Mouse (Mus musculus) heart, postnatal 36 days (tissue): ENCODE measurements around the gene Mark1. TPM values are rescaled to one million over a fixed set of nuclear protein-coding genes. Genes with fewer than 3 reads are reported as not detected.

Experiments used
- DNase-seq, 2 experiments: peaks; one replicate each; pipeline ENCODE4 v3.0.0; 2021 to 2022
- intact Hi-C: fragments of 180-260 bp; cut with DNase I; formaldehyde crosslinking; loops from one replicate; pipeline ENCODE4 v1.15.1; 2025
- total RNA-seq, 2 experiments: library from RNA; stranded (reverse); gene quantifications; 2 replicates each; pipeline ENCODE4 v1.2.3; 2021

Gene Mark1
- total RNA-seq = 1 to 10 TPM; 7.2 to 8.4 TPM

GRCm38 (mm10) chr1:184999071-184999750, at the start of gene Mark1:
Mark1 (minus strand) TSS chr1:184999570.
- intact Hi-C loops = no loop called here
- peak; percentile 9 to 25 for DNase-seq

DNA sequence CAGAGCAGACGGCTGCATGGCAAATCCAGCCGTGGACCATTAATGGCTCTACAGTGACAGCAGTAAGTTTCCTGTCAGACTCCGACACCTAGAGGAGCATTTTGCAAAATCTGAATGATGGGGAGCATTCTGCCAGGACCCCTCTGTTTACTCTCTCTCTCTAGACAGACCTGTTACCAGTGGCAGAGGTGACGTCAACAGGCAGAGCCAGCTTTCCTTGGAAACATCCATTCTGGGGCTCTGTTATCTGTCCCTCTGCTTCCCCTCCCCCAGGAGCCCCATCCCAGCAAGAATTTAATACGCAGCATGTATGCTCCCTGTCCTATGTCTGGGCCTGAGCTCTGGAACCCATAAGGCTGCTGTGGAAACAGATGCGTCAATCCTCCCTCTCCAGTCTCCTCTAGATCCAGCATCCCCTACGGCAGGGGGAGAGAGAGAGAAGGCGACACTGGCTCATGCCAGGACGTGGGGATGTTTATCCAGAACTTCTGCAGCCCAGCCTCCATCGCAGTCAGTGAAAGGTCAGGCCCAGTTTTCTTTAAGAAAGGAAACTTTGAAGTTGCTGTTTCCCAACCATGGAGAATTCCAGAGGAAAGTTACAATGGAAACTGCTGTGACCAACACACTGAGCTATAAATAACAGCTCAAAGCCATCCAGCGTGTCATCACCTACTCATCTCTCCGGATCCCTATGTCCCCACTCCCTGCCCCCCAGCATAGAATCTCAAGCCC, 48.3 kb upstream of the Mark1 start:
- intact Hi-C loops = no loop called here
- no peak for DNase-seq

- intact Hi-C loops = no loop called here
- no peak for DNase-seq
These were observed 47.1 kb upstream of the Mark1 start for GRCm38 (mm10) chr1:185046513-185046912.

DNA sequence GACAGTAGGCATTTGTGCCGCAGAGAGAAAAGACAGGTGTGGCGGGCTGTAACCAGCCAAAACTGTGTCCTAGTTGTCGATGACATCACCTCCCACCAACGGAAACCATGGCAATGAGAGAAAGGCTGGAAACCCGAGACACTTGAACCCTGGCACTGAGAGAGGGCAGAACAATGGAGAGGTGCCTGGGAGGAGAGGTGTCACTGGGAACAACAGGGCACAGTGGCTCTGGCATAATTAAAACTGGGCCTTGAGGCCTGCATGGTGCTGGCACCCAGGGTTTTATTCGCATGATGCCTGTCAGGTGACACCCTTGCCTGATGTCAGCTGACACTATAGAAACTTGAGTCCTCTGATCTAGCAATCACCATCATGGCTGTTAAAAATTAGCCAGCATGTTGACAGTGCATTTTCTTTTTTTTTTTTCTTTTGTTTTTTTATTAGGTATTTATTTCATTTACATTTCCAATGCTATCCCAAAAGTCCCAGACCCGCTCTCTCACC, 38.9 kb upstream of the Mark1 start:
- no peak for DNase-seq
- intact Hi-C loops = loop anchor here (10.0 kb wide), 1 partner anchor 147 kb away; no protein-coding TSS in a partner anchor

DNA sequence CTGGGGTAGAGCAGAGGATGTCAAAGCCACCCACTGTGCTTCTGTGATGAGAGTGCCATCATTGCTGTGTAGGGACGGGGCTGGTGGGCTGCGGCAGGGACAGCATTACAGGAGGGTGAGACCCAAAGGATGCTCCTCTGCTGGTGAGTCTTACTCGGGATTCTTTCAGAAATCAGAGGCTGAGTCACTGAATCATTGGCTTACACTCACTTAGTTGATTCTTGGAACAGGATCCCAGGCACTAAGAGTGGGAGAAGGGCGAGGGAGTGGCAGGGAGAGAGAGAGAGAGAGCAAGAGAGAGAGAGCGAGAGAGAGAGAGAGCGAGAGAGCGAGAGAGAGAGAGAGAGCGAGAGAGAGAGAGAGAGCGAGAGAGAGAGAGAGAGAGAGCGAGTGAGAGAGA, 31.2 kb upstream of the Mark1 start:
- DNase-seq = no peak
- intact Hi-C loops = loop anchor here (10.0 kb wide), 1 partner anchor 154 kb away; no protein-coding TSS in a partner anchor

DNA sequence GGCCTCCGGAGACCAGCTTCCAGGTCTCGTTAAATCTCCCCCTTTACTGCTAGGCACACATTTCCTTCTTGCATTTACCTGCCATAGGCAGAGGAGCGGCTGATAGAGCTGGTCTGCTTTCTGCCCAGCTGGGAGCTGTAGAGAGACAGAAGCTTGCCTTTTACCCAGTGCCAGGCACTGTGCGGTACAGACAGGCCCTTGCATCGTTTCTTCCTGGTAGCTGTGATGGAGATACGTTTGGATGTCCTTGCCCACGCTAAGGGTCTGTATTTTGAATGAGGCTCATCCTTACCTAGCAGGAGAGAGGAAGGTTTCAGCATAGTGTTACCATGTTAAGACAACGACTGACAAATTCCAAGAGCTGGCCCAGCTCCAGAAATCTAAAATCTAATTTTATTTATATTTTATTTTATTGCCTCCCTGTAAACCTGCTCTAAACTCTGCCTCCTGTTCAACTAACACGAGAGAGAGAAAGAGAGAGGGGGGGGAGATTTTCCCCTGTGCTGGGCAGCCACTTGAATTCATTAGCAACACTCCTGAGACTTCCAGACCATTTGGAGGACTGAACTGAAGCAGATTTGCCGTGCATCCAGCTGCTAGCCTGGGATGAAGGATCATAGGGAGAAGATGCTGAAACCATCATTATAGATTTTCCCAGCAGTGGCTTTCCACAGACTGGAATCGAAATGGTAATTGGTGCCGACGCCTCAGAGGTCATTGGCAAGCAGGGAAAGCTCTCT, 21.2 kb upstream of the Mark1 start:
- DNase-seq = no peak
- intact Hi-C loops = no loop called here

GRCm38 (mm10) chr1:185012566-185012965, 13.2 kb upstream of the Mark1 start:
- intact Hi-C loops = no loop called here
- DNase-seq = no peak

DNA sequence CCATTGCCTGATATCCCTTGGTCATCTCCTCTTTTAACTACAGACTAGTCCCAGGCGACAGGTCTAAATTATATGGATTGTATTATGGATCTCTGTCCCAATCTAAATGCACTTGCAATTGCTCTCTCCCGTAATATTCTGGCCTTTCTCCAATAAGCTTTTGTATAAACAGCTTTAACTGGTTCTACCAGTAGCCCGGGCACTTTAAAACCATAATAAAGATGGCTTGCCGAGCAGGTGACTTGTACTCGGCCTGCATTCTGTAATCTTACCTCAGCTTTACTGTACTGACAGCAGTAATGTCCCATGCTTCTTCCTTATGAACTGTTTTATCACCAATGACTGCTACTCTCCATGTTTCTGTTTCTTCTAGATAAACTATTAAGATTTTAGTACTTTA, 7.7 kb upstream of the Mark1 start:
- DNase-seq = no peak
- intact Hi-C loops = no loop called here

GRCm38 (mm10) chr1:184999780-185000599, 620 bp upstream of the Mark1 start:
- DNase-seq = peak; percentile 17 to 36
- intact Hi-C loops = no loop called here

- intact Hi-C loops = no loop called here
- DNase-seq = no peak
These were observed 739 bp downstream of the Mark1 start for GRCm38 (mm10) chr1:184998631-184999030.

- no peak for DNase-seq
- intact Hi-C loops = no loop called here
These were observed 1.2 kb downstream of the Mark1 start for GRCm38 (mm10) chr1:184998161-184998560.

DNA sequence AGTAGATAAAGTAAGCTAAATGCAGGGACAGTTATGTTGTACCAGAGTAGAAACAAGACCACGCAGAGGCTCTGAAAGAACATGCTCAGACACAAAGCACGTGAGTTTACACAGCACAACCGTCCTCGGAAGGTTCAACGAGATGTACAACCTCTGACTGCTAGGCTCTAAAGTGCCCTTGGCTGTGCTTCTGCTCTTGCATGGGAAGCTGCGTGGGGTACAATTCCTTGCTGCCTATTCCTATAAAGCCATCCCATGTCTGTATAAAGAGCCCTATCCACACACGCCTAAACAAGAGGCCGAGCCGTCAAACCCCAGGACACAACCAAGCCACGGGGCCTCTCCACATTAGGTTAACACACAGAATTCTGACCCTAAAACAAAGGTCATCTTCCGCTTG, 1.9 kb downstream of the Mark1 start:
- intact Hi-C loops = no loop called here
- no peak for DNase-seq

DNA sequence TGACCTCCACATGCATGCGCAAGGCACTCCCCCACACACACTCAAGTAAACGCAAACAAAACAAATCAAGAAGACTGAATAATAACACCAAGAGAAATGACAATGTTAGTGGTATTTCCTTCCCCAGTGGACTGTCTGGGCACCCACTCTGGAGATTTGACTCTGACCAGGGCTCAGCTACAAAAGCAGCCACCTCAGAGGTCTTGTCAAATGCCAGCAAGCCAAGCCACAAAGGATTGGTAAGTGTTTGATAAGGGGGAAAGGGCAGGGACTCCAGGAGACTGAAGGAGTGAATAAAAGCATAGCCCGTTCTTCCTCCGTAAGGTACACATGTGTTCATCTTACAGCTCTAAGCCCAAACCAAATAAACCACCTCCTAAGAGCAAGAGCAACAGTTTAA, 4.0 kb downstream of the Mark1 start:
- intact Hi-C loops = no loop called here
- no peak for DNase-seq

DNA sequence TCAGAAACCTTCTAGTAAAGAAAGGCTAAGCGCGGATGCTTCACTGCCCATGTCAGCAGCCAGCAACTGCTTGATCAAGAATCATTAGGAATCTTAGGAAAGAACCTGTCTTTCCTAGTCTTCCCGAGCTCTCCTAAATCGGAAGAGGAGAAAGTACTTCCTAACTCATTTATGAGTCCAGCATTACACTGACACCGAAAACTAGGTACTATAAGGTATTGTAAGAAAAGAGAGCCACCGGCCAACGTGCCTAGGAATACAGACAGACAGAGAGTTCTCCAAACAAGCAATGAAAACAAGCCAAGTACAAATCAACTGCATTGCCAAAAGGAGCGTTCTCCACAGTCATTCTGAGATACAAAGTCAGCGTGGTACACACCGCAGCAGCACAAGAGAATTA, 8.2 kb downstream of the Mark1 start:
- no peak for DNase-seq
- intact Hi-C loops = no loop called here

- intact Hi-C loops = no loop called here
These were observed 12.6 kb downstream of the Mark1 start for GRCm38 (mm10) chr1:184986748-184987147.

DNA sequence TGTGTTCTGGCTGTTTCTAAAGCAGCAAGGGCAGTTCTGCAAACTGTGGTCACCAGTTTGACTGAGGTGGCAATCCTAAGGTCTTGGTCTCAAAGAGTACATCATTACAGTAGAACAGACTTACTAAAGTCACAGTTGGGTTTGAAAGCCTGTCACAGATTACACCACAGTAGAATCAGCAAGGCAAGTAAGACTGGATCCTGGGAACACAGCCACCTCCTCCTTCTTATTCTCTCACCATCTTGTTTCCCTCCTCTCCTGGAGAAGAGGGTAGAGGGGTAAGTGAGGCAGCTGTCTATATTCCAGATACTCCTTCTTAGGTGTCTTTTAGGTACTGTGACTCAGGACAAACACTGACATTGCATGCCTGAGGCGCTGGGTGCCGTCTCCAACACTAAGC, 14.6 kb downstream of the Mark1 start:
- intact Hi-C loops = no loop called here
- no peak for DNase-seq

More at GRCm38 (mm10) chr1:184986748-184987147, 12.6 kb downstream of the Mark1 start:
- no peak for DNase-seq

DNA sequence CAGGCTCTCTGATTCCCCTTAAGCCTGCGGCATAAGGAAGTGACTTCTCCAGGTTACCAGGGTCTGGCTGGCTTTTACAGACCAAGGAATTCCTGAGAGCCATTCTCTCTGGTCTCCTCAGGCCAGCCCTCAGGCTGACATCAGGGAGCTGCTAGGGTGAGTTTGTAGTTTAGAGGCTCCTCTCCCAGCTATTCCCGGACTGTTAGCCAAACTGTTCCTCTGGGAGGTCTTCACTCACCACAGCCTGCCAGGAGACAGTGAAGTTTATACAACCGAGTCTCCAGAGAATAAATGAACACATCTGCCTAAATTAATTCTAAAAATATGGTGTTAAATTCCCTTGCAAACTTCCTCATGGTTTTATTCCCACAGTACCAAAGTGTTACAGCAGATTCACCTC, 15.6 kb downstream of the Mark1 start:
- no peak for DNase-seq
- intact Hi-C loops = no loop called here

GRCm38 (mm10) chr1:184972214-184972776, 27.1 kb downstream of the Mark1 start:
- no peak for DNase-seq

DNA sequence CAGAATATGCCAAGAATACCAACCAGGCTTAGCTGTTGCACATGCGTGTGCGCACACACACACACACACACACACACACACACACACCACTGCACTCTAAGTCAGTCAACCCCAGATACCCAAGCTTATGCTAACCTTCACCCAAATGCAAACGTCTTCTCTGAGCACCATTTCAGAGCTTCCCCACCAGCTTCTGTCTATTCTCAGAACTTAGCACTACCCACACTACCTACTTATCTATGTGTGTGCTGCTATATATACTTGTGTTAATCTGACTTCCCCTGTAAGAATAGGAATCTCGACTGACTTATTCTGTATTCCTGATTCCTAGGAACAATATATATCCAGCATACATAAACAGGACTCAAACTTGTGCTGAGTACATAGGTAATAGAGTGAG, 30.0 kb downstream of the Mark1 start:
- DNase-seq = no peak
- intact Hi-C loops = no loop called here

More at GRCm38 (mm10) chr1:184972214-184972776, 27.1 kb downstream of the Mark1 start:
- intact Hi-C loops = no loop called here
